ENCODE assay signal across 7 mouse cellular contexts in genomic region chr5:123749065-123750064, GRCm38 (mm10). TPM values are rescaled to one million over a fixed set of nuclear protein-coding genes. Genes with fewer than 3 reads are reported as not detected.
DNase-seq lines count a peak whose midpoint lies in the region; ATAC-seq and TF ChIP-seq lines count a peak whose summit lies in the region.

Gene Rsrc2 (minus strand): TSS chr5:123749414.
Gene Kntc1 (plus strand): TSS chr5:123749716.

- no peaks in the 10 kb centered on the region for H3K9me3 ChIP-seq in embryonic facial prominence, embryonic 10.5 days
- H3K9me3 ChIP-seq in intestine, postnatal 0 days (ENCODE audit: control insufficient read depth): no peaks in the 10 kb centered on the region
- H3K9me3 ChIP-seq in midbrain, embryonic 12.5 days: no peaks in the 10 kb centered on the region

- peak within 1 kb of the TSS; percentile 71 for H3K4me2 ChIP-seq in intestine, postnatal 0 days (replicated peaks; ENCODE audit: low read depth)
- peak within 1 kb of the TSS; percentile 87 for H3K4me2 ChIP-seq in midbrain, embryonic 12.5 days (replicated peaks)

- H3K27ac ChIP-seq in embryonic facial prominence, embryonic 10.5 days (replicated peaks): peak within 1 kb of the TSS; percentile 99
- peak within 1 kb of the TSS; percentile 96 for H3K27ac ChIP-seq in intestine, postnatal 0 days (ENCODE audit: low read depth, low read length)
- H3K27ac ChIP-seq in midbrain, embryonic 12.5 days (replicated peaks): peak within 1 kb of the TSS; percentile 98
- peak within 1 kb of the TSS; percentile 98 for H3K27ac ChIP-seq in small intestine, adult 2 months (ENCODE audit: insufficient read depth, low read depth, low read length)

- H3K4me3 ChIP-seq in embryonic facial prominence, embryonic 10.5 days: peak within 1 kb of the TSS; percentile 86
- peak within 1 kb of the TSS; percentile 75 for H3K4me3 ChIP-seq in intestine, postnatal 0 days (ENCODE audit: low read depth, low read length)
- H3K4me3 ChIP-seq in midbrain, embryonic 12.5 days: peak within 1 kb of the TSS; percentile 76
- H3K4me3 ChIP-seq in small intestine, adult 2 months (ENCODE audit: low read depth, low read length): peak within 1 kb of the TSS; percentile 93

- peak within 1 kb of the TSS; percentile 75 for H3K9ac ChIP-seq in intestine, postnatal 0 days (ENCODE audit: low read depth, low read length)
- H3K9ac ChIP-seq in midbrain, embryonic 12.5 days (replicated peaks): peak within 1 kb of the TSS; percentile 88

- intact Hi-C loops in left cerebral cortex, postnatal 4 days (cut with DNase I): loop anchor here (2.0 kb wide), 1 partner anchor 157 kb away; the partner anchor contains the start of gene Denr

- H3K4me1 ChIP-seq in embryonic facial prominence, embryonic 10.5 days: peaks cover 23% of the 10 kb centered on the region
- H3K4me1 ChIP-seq in intestine, postnatal 0 days (replicated peaks; ENCODE audit: control insufficient read depth, insufficient read depth, low read length): 0 out of 2 replicates have a peak, but pooled peaks cover 7% of the 10 kb centered on the region
- peaks cover 28% of the 10 kb centered on the region for H3K4me1 ChIP-seq in midbrain, embryonic 12.5 days
- peaks cover 4% of the 10 kb centered on the region; the same call in 1 of the 2 replicates for H3K4me1 ChIP-seq in small intestine, adult 2 months (ENCODE audit: control insufficient read depth, insufficient read depth, insufficient read length, low read length)

- H3K36me3 ChIP-seq in embryonic facial prominence, embryonic 10.5 days (replicated peaks): peaks cover 49% of the 10 kb centered on the region
- peaks cover 5% of the 10 kb centered on the region; the same call in 1 of the 2 replicates for H3K36me3 ChIP-seq in intestine, postnatal 0 days (ENCODE audit: control insufficient read depth, insufficient read depth)
- peaks cover 21% of the 10 kb centered on the region for H3K36me3 ChIP-seq in midbrain, embryonic 12.5 days
- H3K36me3 ChIP-seq in small intestine, adult 2 months (ENCODE audit: control insufficient read depth, insufficient read depth, low read length): peaks cover 8% of the 10 kb centered on the region

- TF ChIP-seq CTCF in intestine, postnatal 0 days (IDR thresholded peaks at IDR 0.05; ENCODE audit: low read depth): peak; percentile 46
- peak; percentile 25; the same call in 1 of the 2 replicates for TF ChIP-seq CTCF in small intestine, adult 2 months (IDR thresholded peaks at IDR 0.05; ENCODE audit: extremely low read depth, insufficient read length, insufficient replicate concordance, low read depth, low read length)

- H3K27me3 ChIP-seq in embryonic facial prominence, embryonic 10.5 days (replicated peaks; ENCODE audit: low read depth, poor library complexity, severe bottlenecking): no peaks in the 10 kb centered on the region
- H3K27me3 ChIP-seq in intestine, postnatal 0 days (replicated peaks; ENCODE audit: control insufficient read depth, insufficient read depth, low read length): no peaks in the 10 kb centered on the region
- H3K27me3 ChIP-seq in midbrain, embryonic 12.5 days: no peaks in the 10 kb centered on the region
- H3K27me3 ChIP-seq in small intestine, adult 2 months (ENCODE audit: control insufficient read depth, insufficient read depth, low read length): no peaks in the 10 kb centered on the region

- peak; percentile 98 for TF ChIP-seq POLR2A in small intestine, adult 2 months (IDR thresholded peaks at IDR 0.05; ENCODE audit: low read depth, low read length)

- ATAC-seq in intestine, postnatal 0 days: peak; percentile 98
- peak; percentile 97 for ATAC-seq in midbrain, embryonic 12.5 days (ENCODE audit: low FRiP score, low read depth)

- under 1% methylated on average over 63 of the region's 63 CpGs for WGBS in embryonic facial prominence, embryonic 10.5 days
- WGBS in intestine, postnatal 0 days: under 1% methylated on average over 63 of the region's 63 CpGs
- WGBS in midbrain, embryonic 12.5 days: under 1% methylated on average over 63 of the region's 63 CpGs
- under 1% methylated on average over 63 of the region's 63 CpGs for WGBS in small intestine, adult 2 months

- DNase-seq in adrenal gland, postnatal 10 days: peak; percentile 98
- peak; percentile 98 for DNase-seq in embryonic facial prominence, embryonic 10.5 days (ENCODE audit: low spot score)
- peak; percentile 96 for DNase-seq in gonadal fat pad, adult 2 months (ENCODE audit: low read depth)
- peak; percentile 99 for DNase-seq in left cerebral cortex, postnatal 4 days

RNA-seq across cellular contexts. Expression of gene Rsrc2, which starts in this region (rescaled TPM):
- 10 to 100 TPM; 63.7 to 76.4 TPM for total RNA-seq in adrenal gland, postnatal 10 days (2021)
- 142 and 144 TPM in 2 replicates for polyA plus RNA-seq in embryonic facial prominence, embryonic 10.5 days (2016; fragmentation: Nextera tagmentation; extraction: Ambion mirVana)
- 11.9 and 13.3 TPM in 2 replicates for polyA plus RNA-seq in gonadal fat pad, adult 2 months (2012; rRNA removed)
- polyA plus RNA-seq in intestine, postnatal 0 days (2015; fragmentation: Nextera tagmentation; extraction: Ambion mirVana): 65.2 and 68.7 TPM in 2 replicates
- 10 to 100 TPM; 94.9 to 95.1 TPM for total RNA-seq in left cerebral cortex, postnatal 4 days (2021)
- 174 and 182 TPM in 2 replicates for polyA plus RNA-seq in midbrain, embryonic 12.5 days (2016; fragmentation: Nextera tagmentation; extraction: Ambion mirVana)
- polyA plus RNA-seq in small intestine, adult 2 months (2012; rRNA removed): 1.9 and 6.0 TPM in 2 replicates

RNA-seq across cellular contexts. Expression of gene Kntc1, which starts in this region (rescaled TPM):
- 10 to 100 TPM in 1 of 2 experiments, 1 to 10 TPM in 1; 8.0 to 12.9 TPM for total RNA-seq in adrenal gland, postnatal 10 days (2021)
- polyA plus RNA-seq in embryonic facial prominence, embryonic 10.5 days (2016; fragmentation: Nextera tagmentation; extraction: Ambion mirVana): 45.3 and 46.4 TPM in 2 replicates
- polyA plus RNA-seq in gonadal fat pad, adult 2 months (2012; rRNA removed): 0.80 and 1.7 TPM in 2 replicates
- 4.5 and 5.0 TPM in 2 replicates for polyA plus RNA-seq in intestine, postnatal 0 days (2015; fragmentation: Nextera tagmentation; extraction: Ambion mirVana)
- total RNA-seq in left cerebral cortex, postnatal 4 days (2021): 1 to 10 TPM; 7.8 to 8.8 TPM
- polyA plus RNA-seq in midbrain, embryonic 12.5 days (2016; fragmentation: Nextera tagmentation; extraction: Ambion mirVana): 36.5 and 44.9 TPM in 2 replicates
- polyA plus RNA-seq in small intestine, adult 2 months (2012; rRNA removed): 0.55 and 1.8 TPM in 2 replicates

Comparison
In these comparisons a context has a peak if more than half of its experiments do, and no peak if none do; other contexts are left out.
1. Peak in every context shown above with its lines: DNase-seq, ATAC-seq, H3K4me3 ChIP-seq and H3K27ac ChIP-seq.